Mouse (Mus musculus) monocyte, adult 2 months (primary cell): ENCODE data around the gene C1qtnf5.

Experiments
- DNase-seq, 2 experiments: peaks; one replicate each; pipeline ENCODE4 v3.0.0; 2022; ENCODE audit warnings: low spot score in 2 of 2, low read depth in 1 of 2

Gene C1qtnf5

DNA sequence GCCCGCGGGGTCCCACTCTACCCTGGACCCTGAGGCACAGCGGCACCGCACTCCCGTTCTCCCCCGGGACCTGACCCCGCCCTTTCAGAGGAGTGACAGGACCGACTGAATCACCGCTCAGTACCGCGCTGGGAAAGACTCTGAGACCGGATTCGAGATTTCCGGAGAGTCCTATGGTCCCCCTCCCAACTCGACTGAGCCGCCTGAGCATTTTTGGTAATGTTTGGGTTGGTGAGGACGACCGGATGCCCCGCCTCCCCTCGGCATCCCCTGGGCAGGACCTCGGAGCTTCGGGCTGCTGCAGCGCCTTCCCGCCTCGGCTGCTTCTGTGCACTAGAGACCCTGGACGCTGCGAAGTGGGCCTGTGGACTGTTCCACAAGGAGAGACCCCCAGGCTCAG lies 23.0 kb downstream of the C1qtnf5 start:
- no peak for DNase-seq

DNA sequence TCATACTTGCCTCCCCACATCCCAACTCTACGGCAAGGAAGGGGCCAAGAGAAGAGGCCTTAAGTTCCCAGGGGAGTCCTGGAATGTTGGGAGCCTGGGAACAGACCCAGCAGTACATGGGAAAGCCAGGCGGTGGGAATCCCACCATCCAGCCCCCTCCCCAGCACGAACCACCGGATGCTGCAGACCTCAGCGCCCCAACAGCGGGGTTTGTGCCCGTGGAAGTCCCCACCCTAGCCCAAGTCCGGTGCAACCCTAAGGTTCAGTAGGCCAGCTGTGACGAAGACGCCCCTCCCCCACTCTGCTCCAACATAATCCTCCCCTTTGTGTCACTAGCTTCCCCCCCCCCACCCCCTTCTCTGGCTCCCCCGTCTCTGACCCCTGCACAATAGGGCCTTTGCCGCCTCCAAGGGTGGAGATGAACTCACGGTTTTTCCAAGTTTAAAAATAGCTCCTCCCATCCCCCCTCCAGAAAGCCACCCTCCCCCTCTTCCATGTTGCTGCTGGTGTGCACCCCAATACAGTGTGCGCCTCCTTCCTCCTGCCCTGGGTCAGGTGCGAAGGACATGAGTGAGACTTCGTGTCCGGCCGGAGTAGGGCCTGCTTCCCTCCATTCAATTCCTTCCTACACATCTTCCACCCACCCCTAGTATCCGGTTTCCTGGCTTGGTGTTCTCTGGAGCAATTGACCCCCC lies 23.7 kb downstream of the C1qtnf5 start:
- no peak for DNase-seq

DNA sequence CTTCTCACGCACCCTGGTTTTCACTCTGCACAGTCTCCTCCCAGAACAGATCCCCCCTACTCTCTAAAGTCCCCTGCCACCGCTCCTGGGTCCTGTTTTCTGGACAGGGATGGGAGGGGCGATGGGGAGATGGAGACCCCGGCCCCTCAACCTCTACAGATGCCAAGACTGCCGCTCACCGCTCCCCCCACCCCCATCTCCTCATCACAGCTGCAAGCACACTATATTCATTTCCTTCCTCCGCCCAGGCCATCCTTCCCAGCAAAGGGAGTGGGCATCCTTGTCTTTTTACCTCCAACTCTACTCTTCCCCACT lies 24.2 kb downstream of the C1qtnf5 start:
- no peak for DNase-seq

DNA sequence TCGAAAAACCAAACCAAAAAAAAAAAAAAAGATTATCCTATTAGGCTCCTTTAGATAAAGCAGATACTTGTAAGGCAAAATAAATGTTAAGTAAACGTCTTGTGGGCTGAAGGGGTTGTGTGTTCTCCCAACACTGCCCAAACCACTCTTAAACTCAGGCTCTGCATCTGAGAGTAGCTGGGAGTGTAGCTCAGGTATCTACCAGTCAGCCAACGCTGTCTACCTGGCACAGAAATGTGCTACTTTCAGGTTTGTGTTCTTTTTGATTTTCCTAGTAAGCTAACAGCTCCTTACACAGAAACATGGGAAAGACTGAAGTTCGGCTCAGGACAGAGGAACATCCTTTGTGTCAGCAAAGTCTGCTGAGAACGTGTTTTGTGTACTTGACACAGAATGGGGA lies 25.2 kb downstream of the C1qtnf5 start:
- no peak for DNase-seq

DNA sequence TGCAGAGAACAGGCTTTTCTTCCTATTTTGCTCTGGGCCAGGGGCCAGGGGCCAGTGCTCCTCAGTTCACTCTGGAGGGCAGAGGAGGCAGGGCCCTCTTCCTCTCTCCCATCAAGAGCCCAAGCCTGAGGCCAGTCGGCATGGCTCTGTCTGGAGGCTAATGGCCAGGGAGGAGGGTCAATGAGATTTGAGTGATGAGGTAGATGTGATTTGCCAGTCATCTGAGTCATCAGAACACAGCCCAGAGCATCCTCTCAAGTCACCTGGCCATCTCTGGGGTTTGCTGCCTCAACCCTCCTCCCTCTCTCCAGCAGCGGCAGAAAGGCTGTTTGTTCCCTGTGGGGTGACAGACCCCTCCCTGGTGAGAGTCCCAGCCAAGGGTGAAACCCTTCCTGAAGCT lies 26.2 kb downstream of the C1qtnf5 start:
- DNase-seq = no peak

DNA sequence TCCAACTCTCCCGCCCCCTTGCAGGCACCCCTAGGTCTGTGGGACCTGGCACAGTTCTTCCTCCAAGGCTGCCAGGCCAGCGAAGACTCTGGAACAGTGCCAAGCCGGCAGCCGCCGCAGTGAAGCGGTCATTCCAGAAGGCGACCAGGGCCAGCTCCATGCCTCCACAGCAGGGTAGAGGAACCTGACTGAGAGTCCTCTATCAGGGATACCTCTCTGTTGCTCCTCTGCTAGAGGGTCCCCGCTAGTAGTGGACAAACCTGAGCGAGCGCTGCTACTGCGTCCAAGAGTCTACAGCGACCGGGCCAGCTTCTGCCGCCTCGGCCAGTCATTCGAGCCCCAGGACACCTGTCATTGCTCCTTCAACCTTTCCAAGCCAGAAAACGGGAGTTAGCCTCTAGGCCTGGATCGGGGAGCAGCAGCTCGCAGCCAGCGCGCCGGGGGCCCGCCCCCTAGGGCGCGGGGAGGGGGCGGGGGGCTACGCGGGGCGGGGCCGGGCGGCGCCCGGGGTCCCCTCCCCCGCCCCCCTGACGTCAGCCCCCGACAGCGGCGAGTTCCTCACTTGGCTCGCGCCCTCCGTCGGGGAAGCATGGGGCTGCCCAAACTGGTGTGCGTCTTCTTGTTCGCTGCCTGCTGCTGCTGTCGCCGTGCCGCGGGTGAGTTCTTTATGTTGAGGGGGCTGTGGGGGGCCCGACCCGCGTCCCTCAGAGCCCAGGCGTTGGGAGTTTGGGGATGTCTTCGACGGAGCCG lies 27.2 kb downstream of the C1qtnf5 start, which contains the start of gene Mcam:
TSS of gene Mcam (plus strand) at position 369 of the 750 bp plus-strand sequence.
- no peak for DNase-seq

DNA sequence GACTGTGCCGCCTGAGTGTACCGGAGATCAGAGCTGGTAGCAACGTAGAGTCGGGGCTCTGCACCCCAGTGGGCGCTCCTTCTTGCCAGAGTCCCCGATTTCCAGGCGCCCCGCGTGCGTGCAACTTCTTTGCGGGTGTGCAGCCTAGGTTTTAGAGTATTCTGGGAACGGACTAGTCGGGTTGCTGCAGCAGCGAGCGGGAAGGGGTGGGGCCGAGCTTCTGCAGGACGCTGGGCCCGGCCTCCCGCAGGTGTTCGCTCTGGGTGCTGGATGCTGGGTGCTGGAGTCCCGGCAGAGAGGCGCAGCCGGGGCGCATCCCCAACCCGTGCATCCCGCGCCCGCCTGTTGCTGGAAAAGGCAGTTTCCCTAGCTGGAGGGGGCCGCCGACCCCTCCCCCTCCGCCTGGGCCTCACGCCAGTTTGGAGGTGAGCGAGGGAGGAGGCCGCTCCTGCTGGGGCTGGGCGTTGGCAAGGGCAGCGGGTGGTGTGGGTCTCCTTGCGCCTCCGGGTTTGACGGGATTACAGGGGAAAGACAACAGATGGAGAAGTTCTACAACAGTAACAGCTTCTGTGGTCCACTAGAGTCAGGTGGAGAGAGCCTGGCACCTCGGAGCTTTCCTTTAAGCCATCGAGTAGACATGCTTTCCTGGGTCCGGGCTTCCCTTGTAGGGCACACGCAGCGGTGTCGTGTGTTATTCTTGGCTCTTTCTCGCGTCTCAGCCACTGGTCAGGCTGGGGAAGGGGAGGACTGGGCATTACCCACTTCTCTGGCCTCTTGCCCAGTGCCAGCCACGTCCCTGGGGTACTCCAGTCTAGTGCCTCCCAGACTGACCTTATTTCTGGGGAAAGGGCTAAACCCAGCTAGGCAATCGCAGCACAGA lies 28.0 kb downstream of the C1qtnf5 start:
- no peak for DNase-seq

DNA sequence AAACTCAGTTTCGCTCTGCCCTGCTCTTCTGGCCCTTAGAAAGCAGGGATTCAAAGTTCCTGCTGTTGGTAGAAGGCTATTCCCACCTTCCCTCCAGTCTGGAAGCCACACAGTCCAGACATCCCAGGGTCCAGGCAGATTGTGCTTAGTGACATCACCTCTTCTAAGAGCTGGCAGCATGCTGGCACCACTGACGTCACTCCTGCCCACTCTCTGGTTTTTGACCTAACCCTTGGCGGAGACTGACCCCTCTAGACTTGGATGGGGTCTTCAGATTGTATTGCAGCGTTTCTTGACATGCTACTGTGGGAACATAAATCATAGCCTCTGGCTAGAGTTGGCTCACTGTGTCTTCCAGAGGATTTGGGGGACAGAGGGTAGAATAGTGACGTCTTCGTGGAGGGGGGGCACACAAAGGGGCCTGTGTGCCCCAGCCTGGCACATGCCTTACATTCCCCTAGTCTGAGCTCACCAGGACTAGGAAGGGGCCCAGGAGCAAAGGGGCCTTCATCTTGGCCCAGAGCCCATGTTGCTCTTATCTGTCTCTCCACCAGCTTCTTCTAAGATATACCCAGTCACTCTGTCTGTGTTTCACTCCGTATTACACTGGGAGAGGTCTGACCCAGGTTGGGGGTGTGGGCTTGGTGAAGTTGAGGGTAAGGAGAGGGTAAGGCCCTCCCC lies 28.8 kb downstream of the C1qtnf5 start:
- DNase-seq = no peak

DNA sequence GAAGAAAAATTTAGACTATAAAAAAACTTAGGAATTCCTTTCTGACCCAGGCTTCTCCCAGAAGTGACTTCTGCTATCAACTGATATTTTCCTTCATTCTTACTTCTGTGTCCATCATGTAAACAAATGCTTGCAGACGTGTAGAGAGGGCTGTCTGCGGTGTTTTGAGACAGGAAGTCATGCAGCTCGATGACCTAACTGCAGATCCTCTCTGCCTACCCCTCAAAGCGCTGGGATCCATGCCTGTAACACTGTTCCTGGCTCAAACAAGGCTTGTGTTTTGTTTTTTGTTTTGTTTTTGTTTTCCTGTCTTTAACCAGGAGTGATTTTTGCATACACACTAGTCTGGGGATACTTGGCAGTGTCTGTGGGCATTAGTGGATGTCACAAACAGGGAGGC lies 30.8 kb downstream of the C1qtnf5 start:
- DNase-seq = no peak

DNA sequence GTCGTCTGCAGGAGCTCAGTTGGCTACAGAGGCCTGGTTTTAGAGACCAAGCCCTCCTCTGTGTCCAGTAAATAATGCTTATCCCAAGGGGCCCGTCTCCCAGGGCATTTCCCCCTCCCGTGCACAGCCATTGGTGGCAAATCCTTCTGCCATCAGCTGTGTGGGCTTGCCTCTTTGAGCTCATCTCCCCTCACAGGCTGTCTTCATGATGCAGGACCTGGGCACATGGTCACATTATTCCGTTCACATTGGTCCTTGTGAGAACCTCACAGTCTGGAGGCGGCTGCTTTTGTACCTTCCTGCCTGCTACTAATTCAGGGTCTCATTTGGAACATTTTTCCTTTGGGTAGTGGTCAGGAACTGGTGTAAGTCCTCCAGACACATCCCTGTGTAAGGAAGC lies 34.9 kb downstream of the C1qtnf5 start:
- no peak for DNase-seq

DNA sequence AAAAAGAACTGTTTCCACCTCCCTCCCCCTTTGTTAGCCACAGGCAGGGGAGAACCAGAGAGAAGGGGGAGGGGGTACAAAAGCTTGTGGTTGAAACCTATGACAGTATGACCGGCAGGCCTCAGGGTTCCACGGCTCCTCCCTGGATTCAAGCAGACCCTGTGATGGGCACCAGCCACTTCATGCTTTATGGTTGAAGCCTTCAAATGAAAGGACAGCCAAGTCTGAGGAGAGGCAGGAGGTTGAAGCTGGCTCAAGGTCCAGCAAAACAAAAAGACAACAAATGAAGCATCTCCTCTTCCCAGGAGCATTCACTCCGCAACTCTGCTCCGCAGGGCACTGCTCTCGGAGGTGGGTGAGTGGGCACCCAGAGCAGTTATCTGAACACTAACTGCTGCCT lies 36.4 kb downstream of the C1qtnf5 start:
- DNase-seq = no peak

DNA sequence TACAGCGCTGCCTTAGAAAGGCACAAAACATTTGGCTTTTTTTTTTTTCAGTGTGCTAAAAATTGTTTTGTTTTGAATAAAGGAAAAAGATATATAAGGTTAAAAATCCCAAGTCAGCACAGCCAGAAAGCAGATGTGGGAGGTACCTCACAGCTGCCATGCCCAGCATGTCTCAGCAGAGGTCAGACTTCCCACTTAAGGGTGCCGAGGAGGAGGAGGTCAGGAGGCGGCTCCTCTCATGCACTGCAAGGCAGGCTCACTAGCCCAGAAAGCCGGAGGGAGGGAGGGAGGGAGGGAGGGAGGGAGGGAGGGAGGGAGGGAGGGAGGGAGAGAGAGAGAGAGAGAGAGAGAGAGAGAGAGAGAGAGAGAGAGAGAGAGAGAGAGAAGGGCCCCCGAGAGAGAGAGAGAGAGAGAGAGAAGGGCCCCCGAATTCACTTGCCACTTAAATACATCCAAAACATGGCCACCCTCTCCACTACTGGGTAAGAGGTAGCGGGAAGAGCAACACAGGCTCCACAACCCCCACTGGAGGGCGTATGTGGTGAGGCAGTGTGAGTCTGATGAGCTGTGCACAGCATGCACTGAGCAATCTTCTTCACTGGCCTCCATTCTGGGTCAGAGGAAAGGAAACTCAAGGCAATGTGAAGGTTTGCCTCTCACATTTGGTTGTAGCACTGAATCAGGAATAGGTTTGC lies 37.1 kb downstream of the C1qtnf5 start:
- no peak for DNase-seq

DNA sequence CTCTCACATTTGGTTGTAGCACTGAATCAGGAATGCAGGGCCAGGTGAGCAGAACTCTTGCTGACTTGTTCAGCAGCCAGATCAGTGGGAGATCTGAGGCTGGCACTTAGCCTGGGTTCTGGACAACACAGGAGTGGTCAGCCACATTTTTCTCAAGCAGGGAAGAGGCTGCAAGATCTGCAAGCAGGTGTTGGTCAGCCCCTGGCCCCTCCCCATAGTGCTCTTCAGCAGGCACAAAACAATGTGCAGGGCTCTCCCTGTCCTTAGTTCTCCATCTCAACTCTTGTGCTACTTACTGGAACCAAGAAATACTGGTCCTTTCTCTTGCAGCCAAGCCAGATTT lies 37.6 kb downstream of the C1qtnf5 start:
- no peak for DNase-seq

DNA sequence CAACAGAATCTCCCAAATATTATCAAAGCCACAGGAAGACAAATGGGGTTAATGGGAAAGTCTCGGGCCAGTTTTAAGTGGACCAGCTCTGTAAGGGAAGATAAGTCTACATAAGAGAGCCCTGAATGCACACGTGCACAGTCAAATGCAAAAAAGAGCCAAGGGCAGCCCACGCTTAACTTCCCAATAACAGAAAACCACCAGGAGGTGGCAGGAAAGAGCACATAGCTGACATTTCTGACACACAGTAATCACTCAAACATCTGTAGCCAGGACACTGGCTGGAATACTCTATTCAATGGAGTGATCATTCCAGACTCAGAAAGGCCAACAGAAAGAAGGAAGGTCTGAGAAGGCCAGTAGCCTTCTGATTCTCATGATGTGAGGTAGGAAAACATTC lies 40.2 kb downstream of the C1qtnf5 start:
- DNase-seq = no peak
